Mouse (Mus musculus) ES-E14 (cell line): ENCODE measurements around the gene Apex1. TPM values are rescaled to one million over a fixed set of nuclear protein-coding genes. Genes with fewer than 3 reads are reported as not detected.

Experiments used
- DNase-seq: peaks from one replicate; pipeline ENCODE4 v3.0.0-alpha.2; 2013; ENCODE audit warnings: low read depth, low spot score
- H3K27ac ChIP-seq: 2 replicates; pipeline ENCODE4 v1.5.1; 2012; ENCODE audit warnings: low read depth, mild to moderate bottlenecking, low read length, moderate library complexity, mixed read lengths; ENCODE audit not compliant: poor library complexity, insufficient read depth, severe bottlenecking
- H3K36me3 ChIP-seq: 2 replicates; pipeline ENCODE4 v1.6.1; 2012; ENCODE audit warnings: mild to moderate bottlenecking, low read length, moderate library complexity, mixed read lengths; ENCODE audit not compliant: control insufficient read depth, poor library complexity, insufficient read depth, severe bottlenecking
- H3K4me1 ChIP-seq, 2 experiments: fragments of 150-350 bp in 1 of 2; sonication (generic) in 1 of 2; 2 replicates each; pipeline ENCODE4 v1.6.1; 2012; ENCODE audit warnings: low read length in 2 of 2, mild to moderate bottlenecking in 1 of 2, mixed read lengths in 1 of 2; ENCODE audit not compliant: control insufficient read depth in 2 of 2, insufficient read depth in 2 of 2, poor library complexity in 1 of 2
- H3K4me3 ChIP-seq, 2 experiments: fragments of 150-350 bp in 1 of 2; sonication (generic) in 1 of 2; 2 replicates each; pipeline ENCODE4 v1.5.1; 2012; ENCODE audit warnings: low read length in 2 of 2, low read depth in 1 of 2, mild to moderate bottlenecking in 1 of 2, mixed read lengths in 1 of 2; ENCODE audit not compliant: insufficient read depth in 1 of 2, poor library complexity in 1 of 2, severe bottlenecking in 1 of 2
- H3K9ac ChIP-seq: 2 replicates; pipeline ENCODE4 v1.6.1; 2012; ENCODE audit warnings: low read depth, mild to moderate bottlenecking, low read length, mixed read lengths; ENCODE audit not compliant: poor library complexity, insufficient read depth, severe bottlenecking
- H3K9me3 ChIP-seq: fragments of 150-350 bp; sonication (generic); 2 replicates; pipeline ENCODE4 v1.6.1; 2012; ENCODE audit warnings: low read depth, mild to moderate bottlenecking, low read length; ENCODE audit not compliant: control insufficient read depth, insufficient read depth
- CHD2 ChIP-seq: IDR thresholded peaks from 2 replicates; pipeline ENCODE4 v1.6.1; 2014; ENCODE audit warnings: mild to moderate bottlenecking, low read depth, low read length, inconsistent platforms
- HCFC1 ChIP-seq: IDR thresholded peaks from 2 replicates; pipeline ENCODE4 v1.6.1; 2012; ENCODE audit warnings: low read length, inconsistent platforms, borderline replicate concordance; ENCODE audit not compliant: insufficient read depth
- MAFK ChIP-seq: IDR thresholded peaks from 2 replicates; pipeline ENCODE4 v1.6.1; 2014; ENCODE audit warnings: mild to moderate bottlenecking, low read depth, low read length, inconsistent platforms; ENCODE audit not compliant: insufficient read depth
- ZC3H11A ChIP-seq: IDR thresholded peaks from 2 replicates; pipeline ENCODE4 v1.6.1; 2012; ENCODE audit warnings: low read depth, mild to moderate bottlenecking, inconsistent platforms, low read length, borderline replicate concordance
- ZNF384 ChIP-seq: IDR thresholded peaks from 2 replicates; pipeline ENCODE4 v1.6.1; 2012; ENCODE audit warnings: low read depth, low read length, inconsistent platforms
- in situ Hi-C, 2 experiments: fragments of 600-800 bp; cut with MboI; formaldehyde crosslinking; loops; one replicate each; pipeline ENCODE4 v1.15.1; 2025; ENCODE audit warnings: low sequenced_read_pairs in 2 of 2, inconsistent platforms in 1 of 2; ENCODE audit not compliant: unreplicated experiment in 2 of 2
- total RNA-seq: library from RNA; depleted of rRNA; stranded (reverse); fragments of 300-350 nt; gene quantifications from 2 replicates; pipeline ENCODE4 v1.2.3, GENCODE M21; 2012

Apex1 gene
- total RNA-seq, 1 experiment = 127 TPM

DNA sequence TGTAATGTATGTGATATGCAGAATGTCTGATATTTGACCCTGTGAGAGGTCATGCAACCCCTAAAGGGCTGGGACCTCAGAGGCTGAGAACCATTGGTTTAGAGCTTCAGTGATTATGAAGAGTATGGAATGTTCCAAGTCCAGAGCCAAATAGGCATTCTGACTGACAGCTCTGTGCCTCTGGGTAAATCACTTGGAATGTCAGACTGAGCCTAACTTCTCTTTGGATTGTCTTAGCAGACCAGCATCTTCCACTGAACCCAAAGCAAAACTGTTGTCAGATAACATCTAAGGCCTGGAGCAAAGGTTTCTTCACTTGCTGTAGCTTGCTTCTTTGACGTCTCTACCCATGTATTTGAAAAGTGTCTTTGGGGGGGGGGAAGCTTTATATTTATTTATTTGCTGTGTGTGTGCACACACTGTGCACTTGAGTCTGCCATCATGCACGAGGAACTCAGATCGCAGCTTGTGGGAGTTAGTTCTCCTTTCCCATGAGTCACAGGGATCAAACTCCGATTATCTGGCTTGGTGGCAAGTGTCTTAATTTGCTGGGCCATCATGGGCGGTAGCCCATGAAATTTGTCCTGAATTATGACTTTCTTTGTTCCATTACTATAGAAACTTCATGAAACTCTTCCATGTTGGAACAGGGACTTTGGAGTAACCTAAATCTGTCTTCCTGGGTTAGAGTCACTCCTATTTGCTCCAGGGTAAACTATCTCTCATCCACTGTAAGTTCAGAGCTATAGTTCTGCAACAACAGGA lies 43.6 kb downstream of the Apex1 start:
- H3K4me3 ChIP-seq = no peak overlapping the region
- H3K36me3 ChIP-seq = peaks cover 5% of the 10 kb centered on the region
- H3K9me3 ChIP-seq = no peaks in the 10 kb centered on the region
- no peak for DNase-seq
- no peak overlapping the region for H3K27ac ChIP-seq
- no peak overlapping the region for H3K9ac ChIP-seq
- peaks cover 0 to 8% of the 10 kb centered on the region in 2 experiments; a peak in 1 of 4 replicates for H3K4me1 ChIP-seq
- in situ Hi-C loops = no loop called here
- TF ChIP-seq HCFC1 = no peak
- TF ChIP-seq ZNF384 = no peak
- no peak for TF ChIP-seq ZC3H11A
- no peak for TF ChIP-seq CHD2
- no peak for TF ChIP-seq MAFK

- Histone ChIP-seq H3K27ac (peak overlapping the region; percentile 70; the same call in 1 of the 2 replicates), H3K4me3 (no peak overlapping the region), H3K4me1 (peaks cover 0 to 8% of the 10 kb centered on the region in 2 experiments; a peak in 1 of 4 replicates), H3K9ac (no peak overlapping the region), H3K36me3 (peaks cover under 1% of the 10 kb centered on the region), H3K9me3 (no peaks in the 10 kb centered on the region)
- no peak for DNase-seq
- TF ChIP-seq MAFK (no peak), ZNF384 (no peak), HCFC1 (no peak), CHD2 (no peak), ZC3H11A (no peak)
- in situ Hi-C loops = no loop called here
Measured at GRCm38 (mm10) chr14:50969041-50969440, 44.3 kb downstream of the Apex1 start.

GRCm38 (mm10) chr14:50969558-50970544 lies 45.1 kb downstream of the Apex1 start:
- no peak overlapping the region for H3K9ac ChIP-seq
- H3K9me3 ChIP-seq = no peaks in the 10 kb centered on the region
- DNase-seq = peak; percentile 69
- peak; percentile 82 for TF ChIP-seq ZNF384
- no peak for TF ChIP-seq HCFC1
- TF ChIP-seq CHD2 = no peak
- no peak for TF ChIP-seq MAFK
- in situ Hi-C loops = no loop called here
- no peak overlapping the region for H3K4me3 ChIP-seq
- no peaks in the 10 kb centered on the region for H3K36me3 ChIP-seq
- H3K27ac ChIP-seq = peak overlapping the region; percentile 91; the same call in 1 of the 2 replicates
- peaks cover 0 to 8% of the 10 kb centered on the region in 2 experiments; a peak in 1 of 4 replicates for H3K4me1 ChIP-seq

- DNase-seq = no peak
- Histone ChIP-seq H3K4me3 (no peak overlapping the region), H3K9ac (no peak overlapping the region), H3K4me1 (peaks cover 0 to 8% of the 10 kb centered on the region in 2 experiments; a peak in 1 of 4 replicates), H3K9me3 (no peaks in the 10 kb centered on the region), H3K27ac (peak overlapping the region; percentile 38; the same call in 1 of the 2 replicates), H3K36me3 (no peaks in the 10 kb centered on the region)
- TF ChIP-seq HCFC1 (no peak), ZC3H11A (no peak), ZNF384 (no peak), MAFK (no peak), CHD2 (no peak)
- in situ Hi-C loops = no loop called here
Measured at GRCm38 (mm10) chr14:50970822-50971221, 46.1 kb downstream of the Apex1 start.
